Comparison of ENCODE assay signal across 8 mouse cellular contexts in genomic region chr12:104865166-104865535, GRCm38 (mm10). TPM values are rescaled to one million over a fixed set of nuclear protein-coding genes. Genes with fewer than 3 reads are reported as not detected.
A peak's percentile ranks its signal among the peaks of the same experiment; 100 is the strongest.
DNase-seq lines count a peak whose midpoint lies in the region; ATAC-seq lines count a peak whose summit lies in the region.

No protein-coding gene starts in this region.

- intact Hi-C loops in heart, postnatal 25 days (cut with DNase I), result no loop called here

- H3K4me2 ChIP-seq in heart, embryonic 12.5 days, result peak overlapping the region; percentile 100
- H3K4me2 ChIP-seq in hindbrain, embryonic 11.5 days (replicated peaks; ENCODE audit: low read depth, low read length), result peak overlapping the region; percentile 95
- peak overlapping the region; percentile 93 for H3K4me2 ChIP-seq in midbrain, embryonic 13.5 days (replicated peaks)

- H3K27ac ChIP-seq in heart, embryonic 12.5 days (ENCODE audit: poor library complexity, severe bottlenecking), result no peak overlapping the region
- no peak overlapping the region for H3K27ac ChIP-seq in hindbrain, embryonic 11.5 days (ENCODE audit: low read depth, low read length)
- 0 out of 2 replicates have a peak overlapping the region, but pooled peaks have one; percentile 25 for H3K27ac ChIP-seq in midbrain, embryonic 13.5 days

- no peaks in the 10 kb centered on the region for H3K9me3 ChIP-seq in heart, embryonic 12.5 days (replicated peaks)
- H3K9me3 ChIP-seq in hindbrain, embryonic 11.5 days (ENCODE audit: control insufficient read depth, low read length), result no peaks in the 10 kb centered on the region
- H3K9me3 ChIP-seq in midbrain, embryonic 13.5 days, result no peaks in the 10 kb centered on the region; the same call in 1 of the 2 replicates

- WGBS in heart, embryonic 12.5 days, result 0% methylated on average over 10 of the region's 10 CpGs
- WGBS in hindbrain, embryonic 11.5 days, result 0% methylated on average over 6 of the region's 10 CpGs
- WGBS in midbrain, embryonic 13.5 days, result 2% methylated on average over 8 of the region's 10 CpGs

- H3K36me3 ChIP-seq in heart, embryonic 12.5 days, result no peaks in the 10 kb centered on the region
- H3K36me3 ChIP-seq in hindbrain, embryonic 11.5 days (ENCODE audit: control insufficient read depth, insufficient read depth, low read length), result no peaks in the 10 kb centered on the region
- no peaks in the 10 kb centered on the region for H3K36me3 ChIP-seq in midbrain, embryonic 13.5 days

- H3K4me1 ChIP-seq in heart, embryonic 12.5 days (replicated peaks), result peaks cover 4% of the 10 kb centered on the region; the same call in 1 of the 2 replicates
- H3K4me1 ChIP-seq in hindbrain, embryonic 11.5 days (replicated peaks; ENCODE audit: control insufficient read depth, insufficient read depth, low read length), result no peaks in the 10 kb centered on the region
- peaks cover 11% of the 10 kb centered on the region for H3K4me1 ChIP-seq in midbrain, embryonic 13.5 days (replicated peaks)

- no peak for DNase-seq in heart, postnatal 25 days (ENCODE audit: low spot score)
- peak; percentile 31 for DNase-seq in R1 (ENCODE audit: low read depth, low spot score)
- no peak for DNase-seq in hindbrain, embryonic 11.5 days (ENCODE audit: low spot score)
- DNase-seq in cerebellum, adult 9-11 months, result no peak
- DNase-seq in urinary bladder, postnatal 25 days (ENCODE audit: low spot score), result no peak
- no peak for DNase-seq in spleen, postnatal 36 days (ENCODE audit: low spot score in 2 of 2)

- peak overlapping the region; percentile 85; the same call in 1 of the 2 replicates for H3K9ac ChIP-seq in heart, embryonic 12.5 days
- H3K9ac ChIP-seq in hindbrain, embryonic 11.5 days (ENCODE audit: low read depth, low read length), result peak overlapping the region; percentile 80
- H3K9ac ChIP-seq in midbrain, embryonic 13.5 days (replicated peaks), result peak overlapping the region; percentile 82

- H3K4me3 ChIP-seq in heart, embryonic 12.5 days, result peak overlapping the region; percentile 84
- peak overlapping the region; percentile 82 for H3K4me3 ChIP-seq in hindbrain, embryonic 11.5 days (ENCODE audit: low read depth, low read length)
- H3K4me3 ChIP-seq in midbrain, embryonic 13.5 days (replicated peaks), result peak overlapping the region; percentile 80

- H3K27me3 ChIP-seq in heart, embryonic 12.5 days (replicated peaks), result no peaks in the 10 kb centered on the region; the same call in 1 of the 2 replicates
- no peaks in the 10 kb centered on the region for H3K27me3 ChIP-seq in hindbrain, embryonic 11.5 days (ENCODE audit: control insufficient read depth, insufficient read depth, low read length)
- peaks cover 5% of the 10 kb centered on the region; the same call in 1 of the 2 replicates for H3K27me3 ChIP-seq in midbrain, embryonic 13.5 days

- ATAC-seq in heart, embryonic 12.5 days (ENCODE audit: insufficient number of reproducible peaks, low FRiP score), result 0 out of 2 replicates have a peak, but pooled peaks have one; percentile 19
- ATAC-seq in hindbrain, embryonic 11.5 days (ENCODE audit: low FRiP score), result peak; percentile 80
- ATAC-seq in midbrain, embryonic 13.5 days, result peak; percentile 78

RNA-seq across cellular contexts. Expression of gene Clmn, which starts 0.3 kb away (rescaled TPM):
- 0.56 and 1.3 TPM in 2 replicates for polyA plus RNA-seq in heart, embryonic 12.5 days (2016; fragmentation: Nextera tagmentation; extraction: Ambion mirVana)
- 1 to 10 TPM; 2.8 to 3.5 TPM for total RNA-seq in heart, postnatal 25 days (2021)
- polyA plus RNA-seq in hindbrain, embryonic 11.5 days (2014; fragmentation: Nextera tagmentation; extraction: Ambion mirVana), result 2.8 and 4.3 TPM in 2 replicates
- 0.98 and 1.1 TPM in 2 replicates for polyA plus RNA-seq in midbrain, embryonic 13.5 days (2015; fragmentation: Nextera tagmentation; extraction: Ambion mirVana)

Comparison
In these comparisons a context has a peak if more than half of its experiments do, and no peak if none do; other contexts are left out.
1. ATAC-seq: peak in every context shown above with its lines; median percentile 80 in hindbrain, embryonic 11.5 days; 78 in midbrain, embryonic 13.5 days; 19 in heart, embryonic 12.5 days.